Comparison of ENCODE assay signal across 17 mouse cellular contexts in genomic region chr11:74810134-74810533, GRCm38 (mm10).
"Had no signal": no experiment of that assay in that cellular context is flagged by ENCODE, and none has a peak within 500 bp of the region (broad histone marks: within the 10 kb centered on the region; RNA-seq: fewer than 3 reads in every experiment).

No protein-coding gene starts in this region.

- H3K27me3 ChIP-seq: limb, embryonic 12.5 days; liver, embryonic 15.5 days; midbrain, embryonic 12.5 days; neural tube, embryonic 13.5 days had no signal

- DNase-seq: kidney, adult 11 months; kidney, adult 9 months; kidney, postnatal 10 days; kidney, postnatal 4 days; liver; lung, adult 2 months; lung, postnatal 10 days; retina, postnatal 1 day; right cerebral cortex, postnatal 14 days; thymus, adult 2 months; thymus, postnatal 25 days had no signal

- H3K9me3 ChIP-seq: limb, embryonic 12.5 days; liver, embryonic 15.5 days; midbrain, embryonic 12.5 days; neural tube, embryonic 13.5 days had no signal

- H3K27ac ChIP-seq: limb, embryonic 12.5 days; liver, embryonic 15.5 days; macrophage; midbrain, embryonic 12.5 days; neural tube, embryonic 13.5 days had no signal

- H3K4me1 ChIP-seq: limb, embryonic 12.5 days; midbrain, embryonic 12.5 days; neural tube, embryonic 13.5 days had no signal

- ATAC-seq: midbrain, embryonic 16.5 days had no signal

- H3K4me2 ChIP-seq: limb, embryonic 12.5 days; liver, embryonic 15.5 days; midbrain, embryonic 12.5 days; neural tube, embryonic 13.5 days had no signal

- H3K4me3 ChIP-seq: limb, embryonic 12.5 days; liver, embryonic 15.5 days; midbrain, embryonic 12.5 days; neural tube, embryonic 13.5 days had no signal

- H3K9ac ChIP-seq: limb, embryonic 12.5 days; liver, embryonic 15.5 days; midbrain, embryonic 12.5 days; neural tube, embryonic 13.5 days had no signal
